Mouse (Mus musculus) embryonic facial prominence, embryonic 14.5 days (tissue): ENCODE results near the gene Syn3. TPM values are rescaled to one million over a fixed set of nuclear protein-coding genes. Genes with fewer than 3 reads are reported as not detected.

Source experiments
- ATAC-seq: fragments of 200-750 bp; cut with Nextera tagmentation; 2 replicates; pipeline ENCODE4 v1.8.0; 2017; ENCODE audit warnings: low read depth, moderate number of reproducible peaks, moderate TSS enrichment
- DNase-seq: peaks from one replicate; pipeline ENCODE4 v3.0.0-alpha.2; 2015; ENCODE audit warnings: low spot score
- H3K27ac ChIP-seq: fragments of 300-500 bp; sonication (generic); replicated peaks from 2 replicates; pipeline ENCODE4 v1.5.1; 2014; ENCODE audit warnings: low read depth, mild to moderate bottlenecking, low read length, moderate library complexity
- H3K27me3 ChIP-seq: fragments of 300-500 bp; sonication (generic); replicated peaks from 2 replicates; pipeline ENCODE4 v1.6.1; 2014; ENCODE audit warnings: low read length; ENCODE audit not compliant: control insufficient read depth, insufficient read depth
- H3K36me3 ChIP-seq: fragments of 300-500 bp; sonication (generic); 2 replicates; pipeline ENCODE4 v1.6.1; 2014; ENCODE audit warnings: low read length, mixed read lengths; ENCODE audit not compliant: control insufficient read depth, insufficient read depth
- H3K4me1 ChIP-seq: fragments of 300-500 bp; sonication (generic); 2 replicates; pipeline ENCODE4 v1.6.1; 2014; ENCODE audit warnings: antibody characterized with exemption, low read length; ENCODE audit not compliant: control insufficient read depth, insufficient read depth
- H3K4me2 ChIP-seq: fragments of 300-500 bp; sonication (generic); 2 replicates; pipeline ENCODE4 v1.6.1; 2014; ENCODE audit warnings: low read depth, mild to moderate bottlenecking, low read length, moderate library complexity, mixed read lengths
- H3K4me3 ChIP-seq: fragments of 300-500 bp; sonication (generic); 2 replicates; pipeline ENCODE4 v1.5.1; 2014; ENCODE audit warnings: low read depth, mild to moderate bottlenecking, low read length
- H3K9ac ChIP-seq: fragments of 300-500 bp; sonication (generic); 2 replicates; pipeline ENCODE4 v1.6.1; 2014; ENCODE audit warnings: low read depth, mild to moderate bottlenecking, low read length, moderate library complexity, mixed read lengths
- H3K9me3 ChIP-seq: fragments of 300-500 bp; sonication (generic); 2 replicates; pipeline ENCODE4 v1.6.1; 2016; ENCODE audit warnings: low read length; ENCODE audit not compliant: control insufficient read depth
- WGBS: fragments of 180-500 bp; shearing (Covaris S2); extraction: QIAGEN DNeasy Blood & Tissue Kit; methylation state at CpG from one replicate; pipeline ENCODE4 v1.1.7; 2014; 5-methylcytosine and 5-hydroxymethylcytosine counted together
- polyA plus RNA-seq: library from polyadenylated mRNA; unstranded; fragments of >200 nt; fragmentation: Nextera tagmentation; extraction: Ambion mirVana; gene quantifications from 2 replicates; pipeline ENCODE4 v1.2.1, GENCODE M21; 2014

The Syn3 gene
- polyA plus RNA-seq, 1 experiment from 2014 or later, result 2.4 TPM

DNA sequence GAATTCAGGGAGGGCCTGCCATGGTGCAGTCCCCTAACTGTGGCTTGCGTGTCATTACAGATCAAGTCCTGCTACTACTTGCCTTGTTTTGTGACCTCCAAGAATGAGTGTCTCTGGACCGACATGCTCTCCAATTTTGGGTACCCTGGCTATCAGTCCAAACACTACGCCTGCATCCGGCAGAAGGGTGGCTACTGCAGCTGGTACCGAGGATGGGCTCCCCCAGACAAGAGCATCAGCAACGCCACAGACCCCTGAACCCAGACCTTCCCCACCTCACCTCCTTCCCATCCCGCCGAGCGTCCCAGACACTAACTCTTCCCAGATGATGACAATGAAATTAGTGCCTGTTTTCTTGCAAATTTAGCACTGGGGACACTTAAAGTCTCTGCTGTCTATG is 153.1 kb downstream of the Syn3 start:
- ATAC-seq (no peak), DNase-seq (no peak)
- peaks cover 23% of the 10 kb centered on the region for H3K36me3 ChIP-seq
- no peak overlapping the region for H3K27ac ChIP-seq
- WGBS, result 88% methylated on average over 9 of the region's 9 CpGs
- no peak overlapping the region for H3K4me2 ChIP-seq
- H3K9ac ChIP-seq, result no peak overlapping the region
- H3K4me3 ChIP-seq, result no peak overlapping the region
- H3K27me3 ChIP-seq, result no peaks in the 10 kb centered on the region
- H3K4me1 ChIP-seq, result peaks cover 5% of the 10 kb centered on the region; the same call in 1 of the 2 replicates
- no peaks in the 10 kb centered on the region for H3K9me3 ChIP-seq

GRCm38 (mm10) chr10:86344654-86345053 is 154.0 kb downstream of the Syn3 start:
- Histone ChIP-seq H3K27ac (no peak overlapping the region), H3K4me3 (no peak overlapping the region), H3K9ac (no peak overlapping the region), H3K36me3 (peaks cover 23% of the 10 kb centered on the region), H3K9me3 (no peaks in the 10 kb centered on the region), H3K4me2 (no peak overlapping the region), H3K27me3 (no peaks in the 10 kb centered on the region), H3K4me1 (peaks cover 15% of the 10 kb centered on the region)
- ATAC-seq (no peak), DNase-seq (no peak)
- 59% methylated on average over 6 of the region's 6 CpGs for WGBS

GRCm38 (mm10) chr10:86343931-86344330 is 154.8 kb downstream of the Syn3 start:
- Histone ChIP-seq H3K27ac (no peak overlapping the region), H3K36me3 (peaks cover 23% of the 10 kb centered on the region), H3K4me3 (no peak overlapping the region), H3K9ac (no peak overlapping the region), H3K9me3 (no peaks in the 10 kb centered on the region), H3K27me3 (no peaks in the 10 kb centered on the region), H3K4me2 (no peak overlapping the region), H3K4me1 (peaks cover 20% of the 10 kb centered on the region)
- no peak for DNase-seq
- no peak for ATAC-seq
- WGBS, result 83% methylated on average over 7 of the region's 7 CpGs

DNA sequence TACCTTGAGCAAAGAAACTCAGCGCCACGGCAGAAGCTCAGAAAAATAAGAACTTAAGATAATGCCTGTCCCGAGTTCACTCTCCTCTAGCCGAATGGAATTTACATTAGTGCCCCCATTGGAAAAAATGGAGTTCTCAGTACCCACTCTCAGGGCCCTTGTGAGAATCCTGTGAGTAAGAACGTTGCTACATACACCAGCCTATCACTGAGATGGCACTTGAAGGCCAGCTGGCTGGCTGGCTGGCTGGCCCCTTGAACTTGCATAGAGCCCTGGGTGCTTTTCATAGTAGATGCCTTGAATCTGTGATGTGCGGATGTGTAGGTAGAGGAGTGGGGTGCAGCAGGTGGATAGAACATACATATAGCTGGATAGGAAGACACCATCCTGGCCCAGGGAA is 155.3 kb downstream of the Syn3 start:
- no peak for DNase-seq
- H3K4me1 ChIP-seq, result peaks cover 24% of the 10 kb centered on the region
- H3K36me3 ChIP-seq, result peaks cover 19% of the 10 kb centered on the region
- H3K9me3 ChIP-seq, result no peaks in the 10 kb centered on the region
- H3K9ac ChIP-seq, result no peak overlapping the region
- H3K27me3 ChIP-seq, result no peaks in the 10 kb centered on the region
- ATAC-seq, result no peak
- H3K4me3 ChIP-seq, result no peak overlapping the region
- WGBS, result 92% methylated on average over 6 of the region's 6 CpGs
- H3K4me2 ChIP-seq, result no peak overlapping the region
- no peak overlapping the region for H3K27ac ChIP-seq

DNA sequence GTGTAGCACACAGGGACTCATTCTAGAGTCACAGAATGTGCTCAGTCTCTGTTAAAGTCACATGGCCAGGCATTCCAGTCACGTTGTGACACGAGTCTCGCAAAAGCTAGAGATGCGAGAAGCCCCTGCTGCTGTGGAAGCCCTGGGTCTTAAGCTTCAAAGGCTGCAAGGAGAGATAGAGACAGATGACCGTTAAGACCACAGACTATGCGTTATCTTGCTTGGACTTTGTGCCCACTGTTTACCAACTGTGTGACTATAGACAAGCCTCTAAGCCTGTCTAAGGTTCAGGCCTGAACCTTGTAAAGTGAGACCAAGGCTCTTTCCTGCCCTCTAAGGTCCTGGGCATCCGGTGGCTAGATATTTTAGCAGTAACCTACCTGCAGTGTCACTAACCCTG is 156.0 kb downstream of the Syn3 start:
- no peak for DNase-seq
- Histone ChIP-seq H3K9ac (no peak overlapping the region), H3K27me3 (no peaks in the 10 kb centered on the region), H3K4me3 (no peak overlapping the region), H3K4me2 (no peak overlapping the region), H3K9me3 (no peaks in the 10 kb centered on the region), H3K4me1 (peaks cover 28% of the 10 kb centered on the region), H3K36me3 (peaks cover 17% of the 10 kb centered on the region), H3K27ac (no peak overlapping the region)
- no peak for ATAC-seq
- 70% methylated on average over 7 of the region's 7 CpGs for WGBS

DNA sequence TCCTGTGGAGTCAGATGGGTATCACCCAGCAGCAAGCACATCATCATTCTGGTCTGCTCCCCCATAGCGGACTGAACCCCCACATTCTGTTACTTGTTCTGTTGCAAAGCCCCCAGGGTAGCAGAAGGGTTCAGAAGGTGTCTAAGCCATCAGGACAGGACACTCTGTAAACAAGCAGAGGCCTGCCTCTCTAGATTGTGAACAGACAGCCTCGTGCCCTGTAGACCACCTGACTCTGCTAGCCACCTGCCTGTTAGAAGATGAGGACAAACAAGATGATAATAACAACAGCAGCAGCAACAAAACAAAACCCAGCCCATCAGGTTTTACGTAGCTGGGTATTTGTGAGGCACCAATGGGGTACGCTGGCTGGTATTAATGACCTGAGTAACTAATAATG is 156.5 kb downstream of the Syn3 start:
- ATAC-seq (no peak), DNase-seq (no peak)
- Histone ChIP-seq H3K27ac (no peak overlapping the region), H3K9ac (no peak overlapping the region), H3K4me1 (peaks cover 33% of the 10 kb centered on the region), H3K27me3 (no peaks in the 10 kb centered on the region), H3K36me3 (peaks cover 17% of the 10 kb centered on the region), H3K4me3 (no peak overlapping the region), H3K9me3 (no peaks in the 10 kb centered on the region), H3K4me2 (no peak overlapping the region)
- WGBS, result 75% methylated on average over 4 of the region's 4 CpGs

GRCm38 (mm10) chr10:86341589-86341988 is 157.1 kb downstream of the Syn3 start:
- peak; percentile 53 for DNase-seq
- no peak overlapping the region for H3K27ac ChIP-seq

GRCm38 (mm10) chr10:86340991-86341527 is 157.6 kb downstream of the Syn3 start:
- 60% methylated on average over 3 of the region's 3 CpGs for WGBS
- Histone ChIP-seq H3K36me3 (peaks cover 11% of the 10 kb centered on the region), H3K4me2 (no peak overlapping the region), H3K9ac (no peak overlapping the region), H3K4me1 (peaks cover 30% of the 10 kb centered on the region), H3K4me3 (no peak overlapping the region), H3K9me3 (no peaks in the 10 kb centered on the region), H3K27me3 (no peaks in the 10 kb centered on the region), H3K27ac (no peak overlapping the region)
- ATAC-seq (no peak), DNase-seq (no peak)

More at GRCm38 (mm10) chr10:86341589-86341988, 157.1 kb downstream of the Syn3 start:
- Histone ChIP-seq H3K4me2 (no peak overlapping the region), H3K27me3 (no peaks in the 10 kb centered on the region), H3K9ac (no peak overlapping the region), H3K4me3 (no peak overlapping the region), H3K9me3 (no peaks in the 10 kb centered on the region), H3K36me3 (peaks cover 17% of the 10 kb centered on the region), H3K4me1 (peaks cover 33% of the 10 kb centered on the region)
- 35% methylated on average over 8 of the region's 8 CpGs for WGBS
- no peak for ATAC-seq

GRCm38 (mm10) chr10:86340421-86340820 is 158.3 kb downstream of the Syn3 start:
- Histone ChIP-seq H3K27me3 (no peaks in the 10 kb centered on the region), H3K4me1 (peaks cover 31% of the 10 kb centered on the region), H3K9ac (no peak overlapping the region), H3K9me3 (no peaks in the 10 kb centered on the region), H3K4me2 (no peak overlapping the region), H3K36me3 (peaks cover 11% of the 10 kb centered on the region), H3K4me3 (no peak overlapping the region), H3K27ac (peak overlapping the region; percentile 25; the same call in 1 of the 2 replicates)
- WGBS, result 64% methylated on average over 7 of the region's 7 CpGs
- DNase-seq, result no peak
- ATAC-seq, result no peak
